Mouse (Mus musculus): ENCODE results near the gene Med26.
A peak's percentile ranks its signal among the peaks of the same experiment; 100 is the strongest.

The Med26 gene

GRCm38 (mm10) chr8:72547802-72548643 is at the start of gene Med26:
TSS of gene Med26 (minus strand) at chr8:72548270.
- DNase-seq (ENCODE audit: low read depth, low spot score): peak; percentile 100

- DNase-seq (ENCODE audit: low read depth, low spot score): peak; percentile 60
Measured at GRCm38 (mm10) chr8:72590198-72590597, 42.1 kb upstream of the Med26 start.

- no peak for DNase-seq (ENCODE audit: low read depth, low spot score)
Measured at GRCm38 (mm10) chr8:72589286-72589685, 41.2 kb upstream of the Med26 start.

DNA sequence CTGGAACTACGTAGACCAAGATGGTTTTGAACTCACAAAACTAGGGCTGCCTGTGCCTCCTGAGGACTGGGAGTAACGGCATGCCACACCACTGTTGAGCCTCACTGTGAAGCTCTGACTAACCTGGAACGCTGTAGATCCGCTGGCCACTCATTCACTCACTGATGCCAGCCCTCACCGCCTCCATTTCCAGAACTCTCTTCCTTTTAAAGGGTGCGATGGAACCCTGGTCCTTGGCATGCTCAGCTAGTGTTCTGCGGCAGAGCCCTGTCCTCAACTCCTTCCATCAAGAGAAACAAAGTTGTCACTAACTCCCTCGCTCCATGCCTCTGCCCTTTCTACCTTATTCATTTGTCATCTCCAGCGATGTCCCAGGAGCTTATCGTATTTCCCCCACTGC is 40.8 kb upstream of the Med26 start:
- DNase-seq (ENCODE audit: low read depth, low spot score): no peak

DNA sequence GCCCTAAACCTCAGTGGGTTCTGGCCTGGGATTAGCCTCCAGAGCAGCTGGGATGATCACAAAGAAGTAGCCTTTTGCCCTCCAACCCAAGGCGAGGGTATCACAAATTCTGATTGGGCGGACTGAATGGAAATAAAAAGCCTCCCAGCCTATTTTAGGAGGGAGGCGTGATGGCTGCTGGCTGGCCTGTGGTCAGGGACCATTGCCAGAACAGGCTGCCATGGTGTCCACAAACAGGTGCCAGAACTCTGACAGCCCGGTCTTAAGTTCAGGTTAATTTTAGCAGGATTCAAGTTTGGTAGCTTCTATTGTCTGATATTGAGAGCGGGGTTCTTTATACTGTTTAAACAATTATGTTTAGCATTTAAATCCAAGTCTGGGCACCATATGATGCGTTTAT is 39.7 kb upstream of the Med26 start:
- no peak for DNase-seq (ENCODE audit: low read depth, low spot score)

- DNase-seq (ENCODE audit: low read depth, low spot score): no peak
Measured at GRCm38 (mm10) chr8:72584390-72584789, 36.3 kb upstream of the Med26 start.

GRCm38 (mm10) chr8:72583056-72583771 is 35.1 kb upstream of the Med26 start:
- DNase-seq (ENCODE audit: low read depth, low spot score): no peak

- peak; percentile 32 for DNase-seq (ENCODE audit: low read depth, low spot score)
Measured at GRCm38 (mm10) chr8:72579374-72579773, 31.3 kb upstream of the Med26 start.

- no peak for DNase-seq (ENCODE audit: low read depth, low spot score)
Measured at GRCm38 (mm10) chr8:72577941-72578340, 29.9 kb upstream of the Med26 start.

DNA sequence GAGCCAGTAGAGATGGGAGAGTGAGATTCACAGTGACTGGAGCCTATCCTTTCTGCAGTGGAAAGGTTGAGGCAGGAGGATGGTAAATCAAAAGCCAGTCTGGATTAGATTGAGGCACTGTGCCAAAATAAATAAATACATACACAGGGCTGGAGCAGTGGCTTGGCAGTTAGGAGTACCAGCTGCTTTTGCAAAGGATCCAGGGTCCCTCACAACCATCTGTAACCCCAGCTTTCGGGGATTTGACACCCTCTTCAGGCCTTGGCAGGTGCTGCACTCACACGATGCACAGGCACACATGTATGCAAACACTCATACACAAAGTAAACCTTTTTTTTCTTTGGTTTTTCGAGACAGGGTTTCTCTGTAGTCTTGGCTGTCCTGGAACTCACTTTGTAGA is 29.2 kb upstream of the Med26 start:
- DNase-seq (ENCODE audit: low read depth, low spot score): peak; percentile 44

DNA sequence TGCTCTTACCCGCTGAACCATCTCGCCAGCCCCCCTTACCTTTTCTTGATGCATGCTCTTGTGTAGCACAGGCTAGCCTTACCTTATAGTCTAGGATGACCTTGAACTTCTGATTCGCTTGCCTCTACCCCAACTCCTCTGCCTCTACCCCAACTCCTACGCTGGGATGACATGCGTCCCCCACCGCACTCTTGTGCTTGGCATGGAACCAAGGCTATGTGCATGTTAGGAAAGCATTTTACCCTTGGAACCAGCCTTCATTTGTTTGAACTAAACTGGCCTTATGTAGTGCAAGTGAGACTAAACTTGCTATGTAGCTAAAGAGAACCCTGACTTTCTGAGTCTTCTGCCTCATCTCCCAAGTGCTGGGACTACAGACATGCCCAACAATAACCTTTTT is 27.8 kb upstream of the Med26 start:
- no peak for DNase-seq (ENCODE audit: low read depth, low spot score)

DNA sequence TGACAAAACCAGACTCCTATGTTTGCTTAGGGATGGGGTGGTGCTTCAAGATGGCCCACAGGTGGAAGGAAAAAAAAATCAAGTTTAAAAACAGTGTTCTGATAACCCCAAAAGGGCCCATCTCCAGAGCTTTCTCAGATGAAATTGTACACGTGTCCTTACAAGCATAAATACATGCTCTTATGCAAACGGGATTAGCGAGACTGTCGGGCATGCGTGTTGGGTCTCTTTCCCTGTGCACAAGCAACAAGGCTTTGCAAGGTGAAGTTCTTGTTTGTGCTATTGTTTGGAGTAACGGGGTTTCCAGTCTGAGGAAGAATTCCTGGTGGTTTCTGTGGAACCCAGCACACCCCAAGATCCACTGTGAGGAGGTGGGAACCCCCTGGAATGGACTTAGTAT is 25.4 kb upstream of the Med26 start:
- no peak for DNase-seq (ENCODE audit: low read depth, low spot score)

- DNase-seq (ENCODE audit: low read depth, low spot score): no peak
Measured at GRCm38 (mm10) chr8:72572507-72572906, 24.4 kb upstream of the Med26 start.

- peak; percentile 81 for DNase-seq (ENCODE audit: low read depth, low spot score)
Measured at GRCm38 (mm10) chr8:72571611-72572473, 23.8 kb upstream of the Med26 start, which contains the start of gene Tmem38a. TSS of gene Tmem38a (plus strand) at chr8:72572055.

DNA sequence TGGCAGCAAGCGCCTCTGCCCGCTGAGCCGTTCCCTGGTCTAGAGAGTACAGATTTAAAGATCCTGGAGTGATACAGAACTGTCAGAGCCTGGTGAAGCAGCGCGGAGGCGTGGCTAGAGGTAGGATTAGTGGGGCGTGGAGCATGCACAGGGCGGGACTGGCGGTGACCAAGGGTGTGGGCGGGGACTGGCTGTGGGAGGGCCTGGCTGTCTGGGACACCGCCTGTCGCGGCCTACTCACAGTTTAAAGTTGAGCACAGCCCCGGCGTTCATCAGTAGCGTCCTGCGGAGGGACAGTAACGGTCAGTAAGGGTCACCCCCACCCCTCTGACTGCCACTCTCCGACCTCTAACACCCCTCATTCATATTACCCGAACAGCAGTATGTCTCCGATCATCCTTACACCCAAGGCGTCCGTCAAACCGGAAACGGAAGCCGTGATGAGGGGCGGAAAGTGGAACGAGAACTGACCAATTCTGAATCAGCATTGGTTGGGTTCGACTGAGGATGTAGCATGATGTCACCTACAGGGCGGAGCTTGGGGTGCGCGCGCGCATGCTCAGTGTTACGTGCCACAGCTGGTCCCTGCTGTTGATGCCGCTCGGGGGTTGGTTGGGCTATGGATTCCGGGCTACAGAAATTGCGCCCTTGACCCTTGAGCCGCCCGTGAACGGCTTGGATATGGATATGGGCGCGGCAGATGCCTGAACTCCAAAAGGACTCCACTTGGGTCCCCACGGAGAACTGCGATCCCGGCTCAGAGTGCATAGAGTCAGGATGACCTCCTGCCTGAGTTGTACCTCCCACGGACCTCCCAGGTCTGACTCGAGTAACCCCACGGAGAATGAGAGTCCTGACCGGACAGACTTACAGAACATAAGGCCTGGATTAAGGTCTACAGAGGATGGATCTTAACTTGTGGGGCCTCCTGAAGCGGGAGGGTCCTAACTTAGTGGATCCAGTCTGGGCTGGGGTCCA is 22.9 kb upstream of the Med26 start, which contains the start of gene Smim7:
Smim7 (minus strand) TSS at position 456 of the 978 bp plus-strand sequence.
- DNase-seq (ENCODE audit: low read depth, low spot score): peak; percentile 99

DNA sequence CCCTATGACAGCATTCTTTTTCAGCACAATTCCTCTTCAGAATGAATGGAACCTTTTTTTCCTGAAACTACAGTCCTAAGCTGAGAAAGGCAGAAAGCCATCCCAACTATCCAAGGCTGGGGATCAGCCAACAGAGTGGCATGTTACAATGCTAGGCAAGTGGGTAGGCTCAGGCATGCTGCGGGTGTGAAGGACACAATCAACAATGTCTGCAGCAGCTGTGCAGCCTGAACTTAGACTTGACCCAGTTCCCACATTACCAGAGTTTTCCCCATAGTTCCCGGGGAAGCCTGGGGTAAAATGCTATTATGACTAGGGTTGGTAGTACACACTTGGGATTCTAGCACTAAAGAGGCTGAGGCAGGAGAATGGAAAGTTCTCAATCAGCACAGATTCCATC is 17.9 kb upstream of the Med26 start:
- DNase-seq (ENCODE audit: low read depth, low spot score): no peak

DNA sequence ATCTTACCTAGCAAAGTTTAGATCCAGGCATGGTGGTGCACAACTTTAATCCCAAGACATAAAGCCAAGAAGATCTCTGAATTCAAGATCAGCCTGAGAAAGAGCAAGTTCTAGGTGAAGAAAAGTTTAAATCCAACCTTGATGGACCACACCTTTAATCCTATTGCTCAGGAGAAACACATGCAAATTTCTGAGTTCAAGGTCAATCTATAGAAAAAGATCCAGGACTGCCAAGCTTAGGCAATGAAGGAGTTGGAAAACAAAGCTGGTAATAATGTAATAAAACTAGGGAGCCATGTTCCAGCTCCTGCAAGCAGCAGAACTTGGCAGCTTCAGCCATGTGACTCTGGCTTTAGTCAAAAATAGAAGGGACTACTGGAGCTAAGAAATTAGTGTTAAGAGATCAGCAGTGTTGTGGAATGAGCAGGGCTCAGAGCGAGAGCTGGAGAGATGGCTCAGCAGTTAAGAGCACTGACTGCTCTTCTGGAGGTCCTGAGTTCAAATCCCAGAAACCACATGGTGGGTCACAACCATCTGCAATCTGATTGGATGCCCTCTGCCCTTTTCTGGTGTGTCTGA is 13.1 kb upstream of the Med26 start:
- DNase-seq (ENCODE audit: low read depth, low spot score): peak; percentile 39

GRCm38 (mm10) chr8:72555770-72556169 is 7.7 kb upstream of the Med26 start:
- DNase-seq (ENCODE audit: low read depth, low spot score): peak; percentile 74

GRCm38 (mm10) chr8:72549314-72549892 is 1.3 kb upstream of the Med26 start:
- DNase-seq (ENCODE audit: low read depth, low spot score): no peak

All from ZHBTc4 (cell line).